Mouse (Mus musculus): ENCODE results near the gene Tbx3.

Gene Tbx3

DNA sequence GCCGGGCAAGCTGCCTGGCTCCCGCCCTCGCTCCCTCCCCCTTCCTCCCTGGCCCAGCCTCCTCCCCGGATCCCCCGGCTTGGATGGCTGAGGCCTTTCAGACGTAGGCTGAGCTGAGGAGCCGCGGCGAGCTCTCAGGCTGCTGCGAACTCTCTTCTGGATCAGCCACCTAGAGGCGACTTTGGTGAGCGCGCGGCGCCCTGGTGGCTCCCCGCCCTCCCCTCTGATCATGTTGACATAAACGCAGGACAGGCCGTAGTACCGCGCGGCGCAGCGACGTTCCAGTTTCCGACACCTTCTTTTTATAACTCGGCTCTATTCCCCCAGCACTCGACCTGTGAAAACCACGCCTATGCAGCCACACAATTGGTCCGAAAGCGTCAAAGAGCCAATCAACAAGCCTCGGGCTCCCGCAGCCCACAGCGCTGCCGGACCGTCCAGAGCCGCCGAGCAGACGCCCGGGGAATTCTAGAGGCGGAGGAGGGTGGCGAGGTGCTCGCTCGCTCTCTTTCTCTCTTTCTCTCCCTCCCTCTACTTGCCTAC is at the start of gene Tbx3:
Tbx3 (plus strand) TSS at position 104 of the 543 bp plus-strand sequence.
- DNase-seq (ENCODE audit: low read depth), result no peak

DNA sequence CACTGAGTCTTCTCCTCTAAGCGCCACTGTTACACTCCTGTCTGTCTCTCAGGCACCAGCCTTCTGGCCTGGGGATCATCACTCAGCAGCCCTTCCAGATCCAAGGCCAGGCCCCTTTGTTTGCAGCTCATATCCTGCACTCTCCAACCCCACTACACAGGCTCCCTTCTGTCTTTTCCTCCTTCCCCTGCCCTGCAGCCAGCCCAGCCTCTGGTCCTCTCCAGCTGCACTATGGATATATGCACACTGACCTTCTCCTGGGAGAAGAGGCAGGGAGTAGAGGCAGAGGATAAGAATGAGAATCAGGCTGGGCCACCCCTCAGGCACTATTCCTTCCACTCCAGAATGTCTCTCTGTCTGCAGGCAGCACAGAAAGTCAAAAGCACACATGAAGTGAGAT is 48.4 kb upstream of the Tbx3 start:
- no peak for DNase-seq (ENCODE audit: low read depth)

DNA sequence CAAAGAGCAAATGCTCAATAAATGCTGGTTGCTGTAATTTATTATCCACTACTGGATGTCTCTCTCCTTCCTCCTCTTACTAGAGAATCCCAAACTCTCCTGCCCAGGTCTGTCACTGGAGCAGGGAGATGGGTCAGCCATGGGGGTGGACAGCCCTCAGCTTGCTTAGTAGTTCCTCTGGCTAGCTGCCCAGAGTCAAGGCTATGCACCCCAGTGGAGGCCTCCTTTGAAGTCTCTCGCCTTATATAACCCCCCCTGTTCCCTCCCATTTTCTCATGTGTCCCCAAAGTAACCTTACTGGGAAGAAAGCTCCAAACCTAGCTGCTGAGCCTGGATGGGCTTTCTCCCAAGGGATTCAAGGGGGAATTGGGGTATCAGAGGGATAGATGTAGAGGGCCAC is 45.9 kb upstream of the Tbx3 start:
- no peak for DNase-seq (ENCODE audit: low read depth)

DNA sequence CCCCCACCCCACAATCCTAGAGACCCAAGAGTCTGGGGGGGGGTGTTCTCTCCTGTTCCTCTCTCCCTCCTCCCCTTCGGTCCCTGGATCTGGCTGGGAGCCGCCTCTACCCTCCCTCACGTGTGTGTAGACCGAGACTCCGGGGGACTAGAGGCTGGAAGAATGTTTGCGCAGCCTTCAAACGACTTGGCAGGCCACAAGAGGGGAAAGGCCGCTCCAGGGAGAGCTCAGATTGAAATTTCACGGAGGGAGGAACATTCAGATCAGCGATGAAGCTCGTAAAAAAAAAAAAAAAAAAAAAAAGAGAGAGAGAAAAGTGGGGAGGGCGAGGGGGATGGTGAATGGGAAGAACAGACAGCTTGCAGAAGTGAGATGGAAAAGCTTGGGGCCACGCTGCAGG is 44.9 kb upstream of the Tbx3 start:
- DNase-seq (ENCODE audit: low read depth), result no peak

DNA sequence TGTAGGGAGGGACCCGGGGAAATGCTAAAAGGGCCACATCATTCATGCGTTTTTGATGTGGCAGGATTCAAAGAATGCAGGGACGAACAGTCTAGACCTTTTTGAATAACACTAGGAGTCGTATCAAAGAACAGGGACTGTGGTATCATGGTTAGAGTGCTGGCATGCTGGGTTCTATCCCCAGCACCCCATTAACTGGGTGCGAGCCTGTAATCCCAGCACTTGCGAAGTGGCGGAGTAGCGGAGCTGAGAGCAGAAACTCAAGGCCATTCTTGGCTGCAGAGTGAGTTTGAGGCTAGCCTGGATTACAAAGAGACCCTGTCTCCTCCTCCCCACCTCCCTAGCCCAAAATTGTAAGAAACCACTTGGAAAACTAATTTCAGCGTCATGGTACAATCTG is 44.3 kb upstream of the Tbx3 start:
- no peak for DNase-seq (ENCODE audit: low read depth)

DNA sequence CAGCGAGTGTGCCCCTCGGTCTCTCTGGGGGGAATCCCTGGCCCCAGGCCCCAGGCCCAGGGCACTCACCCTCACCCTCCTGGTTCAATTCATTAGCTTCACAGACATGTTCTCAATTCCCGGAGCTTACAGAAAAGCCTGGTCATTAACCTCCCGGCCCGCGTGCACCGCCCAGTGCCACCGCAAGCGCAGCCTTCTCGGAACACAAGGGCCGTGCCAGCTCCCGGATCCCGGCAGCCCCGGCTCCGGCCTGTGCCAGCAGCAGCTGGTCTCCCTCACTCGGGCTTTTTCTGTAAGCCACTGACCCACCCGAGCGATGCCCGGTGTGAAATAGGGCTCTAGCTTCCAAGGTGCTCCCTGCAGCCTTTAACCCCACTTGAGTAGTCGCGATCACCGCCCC is 43.8 kb upstream of the Tbx3 start:
- DNase-seq (ENCODE audit: low read depth), result no peak

DNA sequence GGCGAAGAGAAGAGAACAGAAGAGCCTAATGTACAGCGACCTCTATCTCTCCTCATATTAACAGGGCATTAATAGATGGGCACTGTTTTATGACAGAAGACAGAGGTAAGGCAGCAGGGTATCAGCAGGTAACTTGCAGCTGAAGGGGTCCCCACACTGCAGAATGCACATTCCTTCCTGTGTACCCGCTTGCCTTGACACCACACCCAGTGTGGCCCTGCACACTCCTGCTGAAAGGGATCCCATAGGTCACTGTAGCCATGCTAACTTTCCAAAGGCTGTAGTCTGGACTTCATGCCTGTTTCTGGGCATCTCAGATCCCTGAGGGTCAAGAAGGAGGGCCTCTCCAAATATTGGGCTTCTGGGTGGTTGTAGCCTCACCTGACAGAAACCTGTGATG is 42.4 kb upstream of the Tbx3 start:
- no peak for DNase-seq (ENCODE audit: low read depth)

DNA sequence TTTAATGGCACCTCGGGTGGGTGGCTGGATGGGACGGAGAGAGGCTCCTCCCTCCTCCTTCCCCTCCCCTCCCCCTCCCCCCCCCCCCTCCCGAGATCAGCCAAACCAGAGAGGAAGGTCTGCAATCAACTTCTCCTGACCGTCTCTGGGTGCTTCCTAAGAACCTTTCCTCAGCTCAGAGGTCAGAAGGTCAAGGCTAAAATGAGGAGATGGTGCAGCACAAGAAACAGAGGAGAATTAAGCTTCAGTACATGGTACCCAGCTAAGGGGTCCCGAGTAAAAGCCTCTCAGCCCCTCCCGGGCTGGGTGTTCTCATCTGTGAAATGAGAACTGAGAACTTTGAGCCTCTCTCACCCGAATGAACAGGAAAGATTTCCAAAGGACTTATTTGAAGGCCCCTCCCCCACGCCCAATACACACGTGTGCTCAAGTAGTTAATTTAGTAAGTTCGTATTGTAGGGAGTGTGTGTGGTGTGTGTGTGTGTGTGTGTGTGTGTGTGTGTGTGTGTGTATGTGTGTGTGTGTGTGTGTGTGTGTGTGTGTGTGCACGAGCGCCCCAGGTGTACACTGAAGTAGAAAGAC is 41.6 kb upstream of the Tbx3 start:
- DNase-seq (ENCODE audit: low read depth), result no peak

DNA sequence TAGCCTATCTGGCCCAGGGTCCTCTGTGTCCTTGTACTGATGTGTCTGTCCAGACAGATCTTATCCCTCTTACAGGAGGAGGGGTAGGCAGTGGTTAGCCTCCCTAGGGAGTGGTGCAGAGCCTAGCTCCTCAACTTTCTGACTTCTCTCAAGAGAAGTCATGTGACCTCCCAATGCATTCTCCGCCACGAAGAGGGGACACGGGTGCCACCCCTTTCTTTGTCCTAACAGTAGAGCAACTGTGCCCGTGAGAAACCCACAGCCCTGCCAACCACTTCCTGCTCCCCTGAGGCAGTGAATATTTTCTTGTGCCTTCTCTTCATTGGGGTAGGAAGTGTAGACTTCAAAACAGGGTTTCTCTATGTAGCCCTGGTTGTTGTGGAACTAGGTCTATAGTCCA is 36.9 kb upstream of the Tbx3 start:
- DNase-seq (ENCODE audit: low read depth), result no peak

DNA sequence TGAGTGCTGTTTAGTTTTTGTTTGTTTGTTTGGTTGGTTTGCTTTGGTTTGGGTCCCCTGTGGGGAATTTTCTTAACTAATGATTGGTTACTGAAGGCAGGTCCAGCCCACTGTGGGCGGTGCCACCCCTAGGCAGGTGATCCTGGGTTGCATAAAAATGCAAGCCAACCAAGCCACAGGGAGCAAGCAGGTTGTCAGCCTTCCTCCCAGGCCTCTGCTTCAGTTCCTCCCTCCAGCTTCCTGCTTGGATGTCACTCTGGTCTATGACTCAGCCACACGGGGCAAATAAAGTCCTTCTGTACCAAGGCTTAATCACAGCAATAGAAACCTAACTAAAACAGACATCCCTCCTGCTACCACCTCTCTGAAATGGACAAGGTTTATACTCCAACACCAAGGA is 35.6 kb upstream of the Tbx3 start:
- DNase-seq (ENCODE audit: low read depth), result no peak

DNA sequence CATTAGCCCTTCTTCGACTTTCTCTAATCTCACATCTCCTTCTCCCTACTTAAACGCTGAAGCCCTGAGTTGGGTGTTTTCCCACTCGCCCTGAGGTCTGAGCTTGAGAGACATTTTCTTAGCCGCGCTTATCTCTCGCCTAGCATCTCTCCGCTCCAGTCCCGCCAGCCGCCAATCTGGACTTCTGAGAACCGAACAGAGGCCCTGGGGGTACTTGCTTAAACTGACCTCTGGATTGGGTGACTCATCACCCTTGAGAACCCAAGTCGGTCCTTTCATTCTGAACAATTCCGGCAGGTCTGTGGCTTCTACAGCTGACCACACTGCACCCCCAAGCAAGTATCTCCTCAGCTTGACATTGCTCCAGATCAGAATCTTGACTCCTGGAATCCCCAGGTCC is 32.2 kb upstream of the Tbx3 start:
- no peak for DNase-seq (ENCODE audit: low read depth)

DNA sequence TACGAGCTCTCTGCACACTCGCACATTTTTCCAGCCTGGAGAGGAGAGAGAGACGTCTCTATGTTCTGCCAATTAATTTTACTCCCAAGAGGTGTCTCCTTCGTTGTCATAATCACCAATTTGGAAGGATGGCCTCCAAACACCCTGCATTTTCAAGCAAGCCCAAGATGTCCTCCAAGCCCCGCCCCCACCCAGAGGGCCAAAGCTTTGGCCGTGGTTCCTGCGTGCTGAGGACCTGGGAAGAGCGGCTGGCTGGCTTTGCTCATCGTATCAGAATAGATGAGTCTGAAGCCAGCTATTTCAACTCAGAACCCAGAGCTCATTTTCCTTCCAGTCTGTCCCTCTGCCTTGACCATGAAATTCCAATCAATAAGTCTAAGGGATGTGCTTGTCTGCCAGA is 29.4 kb upstream of the Tbx3 start:
- no peak for DNase-seq (ENCODE audit: low read depth)

DNA sequence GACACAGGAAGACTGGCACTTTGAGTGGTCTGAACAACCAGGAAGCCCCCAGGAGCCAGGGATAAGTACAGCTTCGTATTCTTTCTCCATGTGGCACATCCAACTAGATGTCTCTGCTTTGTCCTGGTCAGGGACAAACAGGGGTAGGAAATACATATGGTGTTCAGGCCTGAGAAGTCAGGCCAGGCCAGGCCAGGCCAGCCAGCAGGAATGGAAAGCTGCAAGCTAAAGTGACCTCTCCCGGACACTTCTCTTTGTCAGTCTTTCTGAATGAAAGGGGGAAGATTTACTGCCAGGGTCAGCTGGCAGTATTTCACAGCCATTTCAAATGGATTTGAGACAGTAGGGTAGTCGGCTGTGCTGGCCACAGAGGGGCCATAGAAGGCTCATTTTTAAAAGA is 28.8 kb upstream of the Tbx3 start:
- DNase-seq (ENCODE audit: low read depth), result no peak

DNA sequence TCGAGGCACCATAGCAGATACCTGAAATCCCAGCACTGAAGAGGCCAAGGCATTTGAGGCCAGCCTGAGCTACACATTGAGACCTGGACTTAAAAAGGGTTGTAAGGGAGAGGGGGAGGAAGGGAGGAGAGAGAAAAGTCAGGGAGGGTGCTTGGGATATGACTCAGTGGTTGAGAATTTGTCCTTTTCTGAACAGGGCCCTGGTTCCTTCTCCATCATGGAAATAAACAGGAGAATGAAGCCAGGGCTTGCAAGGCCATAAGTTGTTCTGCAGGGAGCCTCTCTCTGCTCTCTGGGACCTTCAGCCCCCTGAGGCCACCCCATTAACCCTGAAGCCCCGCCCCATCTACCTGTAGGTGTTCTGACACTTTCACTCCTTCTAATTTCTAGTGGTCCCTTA is 23.5 kb upstream of the Tbx3 start:
- DNase-seq (ENCODE audit: low read depth), result no peak

DNA sequence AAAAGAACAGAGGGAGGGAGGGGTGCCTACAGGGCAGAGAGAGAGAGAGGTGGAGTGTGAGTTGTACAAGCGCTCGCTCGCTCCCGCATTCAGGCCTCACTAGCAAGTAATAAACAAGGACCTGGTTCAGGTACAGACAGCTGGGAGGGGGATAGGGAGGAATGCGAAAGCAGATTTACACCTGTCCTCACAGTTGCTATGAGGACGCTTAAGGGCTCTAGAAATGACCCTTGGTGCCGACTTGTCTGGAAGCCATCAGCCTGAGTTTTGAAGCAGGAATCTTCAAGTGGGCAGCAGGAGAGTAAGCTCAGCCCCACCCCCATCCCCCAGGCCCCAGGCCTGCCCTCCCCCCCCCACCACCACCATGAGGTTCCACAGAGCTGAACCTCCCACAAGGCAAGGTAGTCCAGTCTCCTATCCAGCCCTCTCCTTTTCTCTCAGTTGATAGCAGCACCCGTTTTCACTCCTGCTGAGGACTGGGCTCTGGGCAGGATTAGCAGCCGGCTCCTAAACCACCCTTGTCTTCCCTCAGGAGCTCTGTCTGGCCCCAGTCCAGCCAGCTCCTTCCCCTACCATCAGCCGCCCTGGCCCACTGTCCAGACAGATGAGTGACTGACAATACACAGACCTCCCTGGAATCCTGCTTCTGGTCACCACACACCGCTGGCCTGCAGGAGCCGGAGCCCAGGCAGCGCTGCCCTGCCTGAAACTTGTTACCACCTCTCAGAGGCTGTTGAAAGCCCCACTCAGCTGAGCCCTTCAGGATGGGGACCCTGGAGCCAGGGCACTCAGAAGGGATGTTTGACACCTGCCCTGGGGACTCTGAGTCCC is 19.1 kb upstream of the Tbx3 start:
- DNase-seq (ENCODE audit: low read depth), result no peak

DNA sequence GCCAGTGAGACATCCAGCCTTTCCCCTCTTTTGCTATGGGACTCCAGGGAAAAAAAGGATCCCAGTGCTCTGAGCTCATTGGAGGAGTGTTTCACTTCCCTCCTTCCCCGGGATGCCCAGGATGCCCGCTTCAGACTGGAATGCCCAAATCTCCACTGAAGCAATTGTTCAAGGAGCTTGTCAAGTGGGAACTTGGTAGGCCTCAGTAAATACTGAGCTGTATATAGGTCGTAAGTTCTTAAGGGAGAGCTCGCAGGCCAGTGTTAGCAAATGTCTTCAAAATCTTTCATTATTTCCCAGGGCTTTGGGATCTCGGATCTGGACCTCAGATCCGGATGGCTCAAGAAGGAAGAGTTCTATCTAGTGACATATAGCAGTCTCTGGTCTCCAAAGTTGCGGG is 14.1 kb upstream of the Tbx3 start:
- no peak for DNase-seq (ENCODE audit: low read depth)

DNA sequence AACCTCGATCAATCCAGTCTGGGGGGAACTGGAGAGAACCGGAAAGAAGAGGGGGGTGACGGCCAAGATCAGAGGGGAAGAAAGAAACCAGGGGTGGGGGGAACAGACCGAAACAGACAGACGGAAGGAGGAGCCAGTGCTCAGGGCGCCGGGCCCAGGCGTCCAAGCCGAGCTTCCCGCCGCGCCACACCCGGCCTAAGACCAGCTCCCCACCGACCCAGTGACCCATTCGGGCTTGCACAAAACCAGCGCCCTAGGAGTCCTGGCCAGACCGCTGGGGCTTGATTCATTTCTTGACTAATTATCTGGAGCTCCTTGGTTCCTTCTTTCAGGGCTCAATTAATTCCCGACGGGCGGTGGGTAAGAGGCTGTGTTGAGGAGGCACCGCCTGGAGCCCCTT is 13.6 kb upstream of the Tbx3 start:
- no peak for DNase-seq (ENCODE audit: low read depth)

DNA sequence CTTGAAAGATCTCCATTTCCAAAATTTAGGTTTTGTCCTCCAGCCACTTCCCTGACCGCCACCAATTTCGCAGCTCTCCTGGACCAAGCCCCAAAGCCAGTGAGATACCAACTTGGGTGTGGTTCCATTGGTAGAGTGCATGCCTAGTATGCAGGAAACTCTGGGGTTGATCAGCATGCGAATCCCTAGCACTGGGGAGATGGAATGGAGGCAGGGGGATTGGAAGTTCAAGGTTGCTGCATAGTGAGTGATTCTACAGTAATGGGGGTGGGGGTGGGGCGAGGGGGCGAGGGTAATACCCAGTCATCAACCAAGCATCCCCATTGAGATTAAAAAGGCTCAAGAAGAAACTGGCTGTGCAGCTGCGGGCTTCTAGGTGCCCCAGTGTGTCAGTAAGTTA is 13.1 kb upstream of the Tbx3 start:
- DNase-seq (ENCODE audit: low read depth), result no peak

DNA sequence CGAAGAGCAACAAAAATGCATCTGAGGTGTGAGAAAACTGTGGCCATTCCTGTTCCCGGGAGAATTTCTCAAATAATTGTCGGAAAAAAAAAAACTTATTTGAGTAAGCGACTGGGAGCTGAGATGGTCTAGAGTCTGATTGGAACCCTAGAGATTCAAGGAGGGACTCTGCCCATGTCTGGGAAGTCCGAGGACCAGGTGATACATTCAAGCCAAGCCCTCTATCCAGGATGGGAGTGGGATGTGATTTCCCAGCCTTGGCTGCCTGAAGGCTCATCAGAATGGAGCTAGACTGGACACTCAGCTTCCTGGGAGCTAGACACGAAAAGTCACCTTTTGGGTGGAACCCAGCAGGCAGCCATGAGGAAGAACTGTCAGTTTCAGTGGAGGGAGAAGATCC is 12.7 kb upstream of the Tbx3 start:
- no peak for DNase-seq (ENCODE audit: low read depth)

DNA sequence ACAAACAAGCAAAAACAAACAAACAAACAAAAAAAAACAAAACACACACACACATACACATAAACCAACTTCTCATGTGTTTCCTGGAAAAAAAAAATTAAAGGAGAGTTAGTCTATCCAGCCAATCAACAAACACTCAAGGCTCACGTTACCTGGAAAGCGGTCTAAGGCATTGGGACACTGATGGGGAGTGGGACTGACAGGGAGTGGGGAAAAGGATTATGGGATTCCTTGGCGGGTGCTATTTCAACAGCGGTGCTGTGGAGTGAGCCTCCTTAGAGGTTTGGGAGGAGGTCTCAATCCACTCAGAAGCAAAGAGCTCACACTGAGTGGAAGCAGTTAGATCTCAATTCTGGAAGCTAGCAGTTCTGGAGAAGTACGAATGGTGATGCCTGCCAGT is 12.1 kb upstream of the Tbx3 start:
- DNase-seq (ENCODE audit: low read depth), result no peak

DNA sequence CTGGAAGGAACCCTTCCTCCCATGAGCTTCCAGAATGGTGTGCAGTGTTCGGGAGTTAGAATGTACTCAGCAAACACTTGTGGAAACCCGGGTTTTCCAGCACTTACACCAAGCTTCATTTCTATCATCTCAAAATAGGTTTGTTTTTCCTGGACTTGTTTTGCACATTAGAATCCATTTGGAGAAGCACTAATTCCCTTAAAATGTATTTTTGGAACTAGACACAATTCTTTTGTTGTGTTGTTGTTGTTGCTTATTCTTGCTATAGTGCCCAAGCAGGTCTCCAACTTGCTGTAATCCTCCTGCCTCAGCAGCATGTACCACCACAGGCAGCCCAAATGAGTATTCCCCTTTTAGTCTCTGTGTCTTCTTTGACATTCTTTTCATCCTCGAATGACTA is 11.4 kb upstream of the Tbx3 start:
- DNase-seq (ENCODE audit: low read depth), result no peak

DNA sequence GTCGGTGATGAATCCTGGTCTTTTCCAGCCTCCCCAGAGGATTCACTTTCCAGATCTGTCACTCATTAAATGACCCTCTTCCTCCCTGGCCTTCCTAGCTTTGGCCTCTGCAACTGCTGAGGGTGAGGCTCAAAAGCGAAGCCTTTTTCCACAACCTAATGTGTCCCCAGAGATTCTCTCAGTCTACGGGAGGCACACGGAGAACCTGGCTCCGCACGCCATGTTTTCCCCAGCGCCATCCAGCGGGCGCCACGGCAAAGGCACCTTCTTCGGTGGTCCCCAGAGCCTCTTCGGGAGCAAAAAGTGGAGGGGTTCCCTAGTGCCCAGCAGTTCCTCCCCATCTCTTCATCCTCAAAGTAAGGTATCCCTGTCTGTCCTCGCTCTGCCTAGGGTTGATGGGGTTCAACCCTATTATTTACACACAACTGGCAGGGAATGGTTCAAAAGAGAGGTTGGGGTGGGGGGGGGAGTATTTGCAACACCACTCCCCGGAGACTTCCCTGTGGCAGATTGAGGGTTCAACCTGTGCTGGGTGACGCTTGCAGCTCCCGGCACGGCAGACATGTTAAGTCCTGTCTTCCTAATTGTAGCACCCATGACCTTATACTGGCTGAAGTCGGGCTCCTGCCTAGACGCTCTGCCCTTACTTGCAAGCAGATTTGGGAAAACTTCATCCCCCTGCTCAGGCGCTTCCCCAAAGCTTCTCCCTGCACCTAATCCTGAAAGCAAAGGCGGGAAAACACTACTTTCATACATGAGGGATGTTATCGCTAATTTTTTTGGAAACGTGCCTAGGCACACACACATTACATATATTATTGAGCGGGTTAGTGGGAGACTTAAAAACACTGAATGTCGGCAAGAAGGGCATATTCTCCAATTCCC is 9.7 kb upstream of the Tbx3 start:
- DNase-seq (ENCODE audit: low read depth), result no peak

DNA sequence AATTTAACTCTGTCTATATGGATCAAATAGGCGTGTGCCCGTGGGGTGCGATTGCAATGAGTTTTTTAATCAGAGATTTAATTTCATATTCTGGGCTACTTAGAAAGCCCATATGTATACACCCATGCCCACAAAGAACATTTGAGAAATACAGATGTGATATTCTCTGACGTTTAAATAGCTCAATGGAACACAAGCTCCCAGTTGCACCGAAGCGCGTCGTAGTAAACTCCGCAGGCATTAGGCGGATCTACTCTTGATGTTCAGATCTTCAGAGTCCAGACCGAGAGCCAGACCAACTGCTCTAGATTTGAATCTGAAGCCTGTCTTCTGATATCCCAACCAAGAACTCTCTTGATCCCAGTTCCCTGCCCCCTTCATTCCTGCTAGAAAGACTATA is 9.0 kb upstream of the Tbx3 start:
- no peak for DNase-seq (ENCODE audit: low read depth)

All from 416B (cell line).